Mouse (Mus musculus): ENCODE data around the gene Mtf1. TPM values are rescaled to one million over a fixed set of nuclear protein-coding genes. Genes with fewer than 3 reads are reported as not detected.

The Mtf1 gene
- polyA plus RNA-seq, 1 experiment from 2014 or later: 12.6 TPM

- H3K4me1 ChIP-seq (ENCODE audit: control insufficient read depth, insufficient read depth, low read length): no peaks in the 10 kb centered on the region
- H3K9me3 ChIP-seq (replicated peaks; ENCODE audit: control insufficient read depth, low read length): no peaks in the 10 kb centered on the region
- no peak overlapping the region for H3K27ac ChIP-seq (replicated peaks; ENCODE audit: low read depth, low read length)
- H3K9ac ChIP-seq (replicated peaks; ENCODE audit: low read length): no peak overlapping the region
- WGBS: 94% methylated on average over 2 of the region's 2 CpGs
- no peaks in the 10 kb centered on the region for H3K36me3 ChIP-seq (replicated peaks; ENCODE audit: control insufficient read depth, insufficient read depth, low read depth, low read length)
- H3K4me3 ChIP-seq (ENCODE audit: low read depth, low read length): no peak overlapping the region
- ATAC-seq (replicated peaks; ENCODE audit: insufficient number of reproducible peaks, low FRiP score, low TSS enrichment, low read depth): no peak
- DNase-seq (ENCODE audit: low spot score): no peak
- H3K4me2 ChIP-seq (ENCODE audit: low read depth, low read length): no peak overlapping the region
- H3K27me3 ChIP-seq (ENCODE audit: control insufficient read depth, insufficient read depth, low read length): no peaks in the 10 kb centered on the region
Measured at GRCm38 (mm10) chr4:124766566-124766940, 35.4 kb upstream of the Mtf1 start.

- no peak overlapping the region for H3K4me2 ChIP-seq (ENCODE audit: low read depth, low read length)
- H3K4me3 ChIP-seq (ENCODE audit: low read depth, low read length): no peak overlapping the region
- no peaks in the 10 kb centered on the region for H3K27me3 ChIP-seq (ENCODE audit: control insufficient read depth, insufficient read depth, low read length)
- no peak for ATAC-seq (replicated peaks; ENCODE audit: insufficient number of reproducible peaks, low FRiP score, low TSS enrichment, low read depth)
- DNase-seq (ENCODE audit: low spot score): no peak
- H3K9me3 ChIP-seq (replicated peaks; ENCODE audit: control insufficient read depth, low read length): no peaks in the 10 kb centered on the region
- no peaks in the 10 kb centered on the region for H3K36me3 ChIP-seq (replicated peaks; ENCODE audit: control insufficient read depth, insufficient read depth, low read depth, low read length)
- WGBS: 90% methylated on average over 13 of the region's 13 CpGs
- no peak overlapping the region for H3K9ac ChIP-seq (replicated peaks; ENCODE audit: low read length)
- H3K4me1 ChIP-seq (ENCODE audit: control insufficient read depth, insufficient read depth, low read length): no peaks in the 10 kb centered on the region
- H3K27ac ChIP-seq (replicated peaks; ENCODE audit: low read depth, low read length): no peak overlapping the region
Measured at GRCm38 (mm10) chr4:124768963-124769591, 32.8 kb upstream of the Mtf1 start.

- no peak for ATAC-seq (replicated peaks; ENCODE audit: insufficient number of reproducible peaks, low FRiP score, low TSS enrichment, low read depth)
- H3K9ac ChIP-seq (replicated peaks; ENCODE audit: low read length): no peak overlapping the region
- 74% methylated on average over 5 of the region's 5 CpGs for WGBS
Measured at GRCm38 (mm10) chr4:124770624-124771023, 31.3 kb upstream of the Mtf1 start.

DNA sequence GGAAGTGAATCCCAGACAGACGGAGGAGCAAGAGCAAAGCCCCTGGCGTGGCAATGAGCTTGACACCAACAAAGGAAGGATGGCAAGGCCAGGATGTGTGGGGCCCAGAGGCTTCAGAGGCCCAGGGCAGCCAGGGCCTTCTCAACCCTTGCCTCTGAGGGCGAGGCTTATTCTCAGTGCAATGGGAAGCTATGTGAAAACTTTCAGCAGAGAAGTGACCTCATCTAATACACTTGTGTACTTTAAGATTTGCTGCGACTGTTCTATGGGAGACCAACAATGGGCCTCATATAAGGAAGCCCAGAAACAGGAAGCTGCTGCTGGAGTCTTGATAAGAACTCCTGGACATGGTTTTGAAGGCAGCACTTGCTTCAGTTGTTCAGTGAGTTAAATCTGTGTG lies 29.8 kb upstream of the Mtf1 start:
- DNase-seq (ENCODE audit: low spot score) (no peak), ATAC-seq (replicated peaks; ENCODE audit: insufficient number of reproducible peaks, low FRiP score, low TSS enrichment, low read depth) (no peak)
- Histone ChIP-seq H3K36me3 (replicated peaks; ENCODE audit: control insufficient read depth, insufficient read depth, low read depth, low read length) (no peaks in the 10 kb centered on the region), H3K4me2 (ENCODE audit: low read depth, low read length) (no peak overlapping the region), H3K27ac (replicated peaks; ENCODE audit: low read depth, low read length) (no peak overlapping the region), H3K9me3 (replicated peaks; ENCODE audit: control insufficient read depth, low read length) (no peaks in the 10 kb centered on the region), H3K4me1 (ENCODE audit: control insufficient read depth, insufficient read depth, low read length) (no peaks in the 10 kb centered on the region), H3K27me3 (ENCODE audit: control insufficient read depth, insufficient read depth, low read length) (no peaks in the 10 kb centered on the region), H3K4me3 (ENCODE audit: low read depth, low read length) (no peak overlapping the region), H3K9ac (replicated peaks; ENCODE audit: low read length) (no peak overlapping the region)
- WGBS: 60% methylated on average over 4 of the region's 4 CpGs

More at GRCm38 (mm10) chr4:124770624-124771023, 31.3 kb upstream of the Mtf1 start:
- Histone ChIP-seq H3K9me3 (replicated peaks; ENCODE audit: control insufficient read depth, low read length) (no peaks in the 10 kb centered on the region), H3K4me2 (ENCODE audit: low read depth, low read length) (no peak overlapping the region), H3K27me3 (ENCODE audit: control insufficient read depth, insufficient read depth, low read length) (no peaks in the 10 kb centered on the region), H3K27ac (replicated peaks; ENCODE audit: low read depth, low read length) (no peak overlapping the region), H3K4me1 (ENCODE audit: control insufficient read depth, insufficient read depth, low read length) (no peaks in the 10 kb centered on the region), H3K4me3 (ENCODE audit: low read depth, low read length) (no peak overlapping the region), H3K36me3 (replicated peaks; ENCODE audit: control insufficient read depth, insufficient read depth, low read depth, low read length) (no peaks in the 10 kb centered on the region)
- no peak for DNase-seq (ENCODE audit: low spot score)

DNA sequence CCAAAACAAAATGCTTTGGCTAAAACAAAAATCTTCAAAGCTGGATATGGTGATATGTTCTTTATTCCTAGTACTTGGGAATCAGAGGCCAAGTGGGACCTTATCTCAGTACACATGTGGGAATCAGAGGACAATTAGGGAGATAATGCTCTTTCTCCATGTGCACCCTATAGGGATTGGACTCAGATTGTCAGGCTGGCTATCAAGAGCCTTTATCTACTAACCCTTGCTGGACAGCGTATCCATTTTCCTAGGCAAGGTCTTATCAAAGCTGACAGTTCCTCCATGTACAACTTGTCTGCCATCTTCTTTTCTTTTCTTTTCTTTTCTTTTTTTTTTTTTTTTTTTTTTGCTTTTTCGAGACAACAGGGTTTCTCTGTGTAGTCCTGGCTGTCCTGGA lies 28.5 kb upstream of the Mtf1 start:
- no peak overlapping the region for H3K27ac ChIP-seq (replicated peaks; ENCODE audit: low read depth, low read length)
- no peak overlapping the region for H3K4me2 ChIP-seq (ENCODE audit: low read depth, low read length)
- DNase-seq (ENCODE audit: low spot score) (no peak), ATAC-seq (replicated peaks; ENCODE audit: insufficient number of reproducible peaks, low FRiP score, low TSS enrichment, low read depth) (no peak)
- H3K4me3 ChIP-seq (ENCODE audit: low read depth, low read length): no peak overlapping the region
- no peaks in the 10 kb centered on the region for H3K4me1 ChIP-seq (ENCODE audit: control insufficient read depth, insufficient read depth, low read length)
- H3K27me3 ChIP-seq (ENCODE audit: control insufficient read depth, insufficient read depth, low read length): no peaks in the 10 kb centered on the region
- no peaks in the 10 kb centered on the region for H3K36me3 ChIP-seq (replicated peaks; ENCODE audit: control insufficient read depth, insufficient read depth, low read depth, low read length)
- H3K9ac ChIP-seq (replicated peaks; ENCODE audit: low read length): no peak overlapping the region
- H3K9me3 ChIP-seq (replicated peaks; ENCODE audit: control insufficient read depth, low read length): no peaks in the 10 kb centered on the region
- 96% methylated on average over 2 of the region's 2 CpGs for WGBS

GRCm38 (mm10) chr4:124773995-124774394 lies 27.9 kb upstream of the Mtf1 start:
- no peak overlapping the region for H3K4me2 ChIP-seq (ENCODE audit: low read depth, low read length)
- H3K4me3 ChIP-seq (ENCODE audit: low read depth, low read length): no peak overlapping the region
- H3K36me3 ChIP-seq (replicated peaks; ENCODE audit: control insufficient read depth, insufficient read depth, low read depth, low read length): no peaks in the 10 kb centered on the region
- DNase-seq (ENCODE audit: low spot score) (no peak), ATAC-seq (replicated peaks; ENCODE audit: insufficient number of reproducible peaks, low FRiP score, low TSS enrichment, low read depth) (no peak)
- WGBS: 89% methylated on average over 6 of the region's 6 CpGs
- no peak overlapping the region for H3K9ac ChIP-seq (replicated peaks; ENCODE audit: low read length)
- H3K4me1 ChIP-seq (ENCODE audit: control insufficient read depth, insufficient read depth, low read length): no peaks in the 10 kb centered on the region
- H3K27me3 ChIP-seq (ENCODE audit: control insufficient read depth, insufficient read depth, low read length): no peaks in the 10 kb centered on the region
- H3K9me3 ChIP-seq (replicated peaks; ENCODE audit: control insufficient read depth, low read length): no peaks in the 10 kb centered on the region
- H3K27ac ChIP-seq (replicated peaks; ENCODE audit: low read depth, low read length): no peak overlapping the region

DNA sequence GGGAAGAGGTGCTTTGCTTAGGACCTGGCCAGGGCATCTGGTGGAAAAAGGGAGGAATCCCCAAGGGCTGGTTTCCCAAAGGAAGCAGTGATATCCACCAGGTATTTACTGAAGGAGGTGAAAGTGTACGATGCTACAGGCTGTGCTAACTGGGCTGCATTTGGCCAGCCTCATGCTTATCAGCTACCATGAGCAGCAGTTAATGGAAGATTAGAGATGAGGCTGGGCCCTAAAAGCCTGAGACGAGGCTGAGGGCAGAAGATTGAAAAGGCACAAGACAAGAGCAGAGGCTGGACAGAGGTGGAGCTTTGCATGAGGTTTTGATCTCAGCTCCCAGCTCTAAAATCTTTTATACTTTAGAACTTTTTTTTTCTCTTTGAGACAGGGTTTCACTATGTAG lies 27.5 kb upstream of the Mtf1 start:
- no peak overlapping the region for H3K27ac ChIP-seq (replicated peaks; ENCODE audit: low read depth, low read length)
- H3K27me3 ChIP-seq (ENCODE audit: control insufficient read depth, insufficient read depth, low read length): no peaks in the 10 kb centered on the region
- H3K4me2 ChIP-seq (ENCODE audit: low read depth, low read length): no peak overlapping the region
- no peaks in the 10 kb centered on the region for H3K9me3 ChIP-seq (replicated peaks; ENCODE audit: control insufficient read depth, low read length)
- H3K9ac ChIP-seq (replicated peaks; ENCODE audit: low read length): no peak overlapping the region
- H3K36me3 ChIP-seq (replicated peaks; ENCODE audit: control insufficient read depth, insufficient read depth, low read depth, low read length): no peaks in the 10 kb centered on the region
- DNase-seq (ENCODE audit: low spot score) (no peak), ATAC-seq (replicated peaks; ENCODE audit: insufficient number of reproducible peaks, low FRiP score, low TSS enrichment, low read depth) (no peak)
- WGBS: 71% methylated on average over 2 of the region's 2 CpGs
- no peaks in the 10 kb centered on the region for H3K4me1 ChIP-seq (ENCODE audit: control insufficient read depth, insufficient read depth, low read length)
- no peak overlapping the region for H3K4me3 ChIP-seq (ENCODE audit: low read depth, low read length)

- Histone ChIP-seq H3K4me1 (ENCODE audit: control insufficient read depth, insufficient read depth, low read length) (no peaks in the 10 kb centered on the region), H3K27me3 (ENCODE audit: control insufficient read depth, insufficient read depth, low read length) (no peaks in the 10 kb centered on the region), H3K4me2 (ENCODE audit: low read depth, low read length) (no peak overlapping the region), H3K4me3 (ENCODE audit: low read depth, low read length) (no peak overlapping the region), H3K36me3 (replicated peaks; ENCODE audit: control insufficient read depth, insufficient read depth, low read depth, low read length) (peaks cover 2% of the 10 kb centered on the region), H3K27ac (replicated peaks; ENCODE audit: low read depth, low read length) (no peak overlapping the region), H3K9ac (replicated peaks; ENCODE audit: low read length) (no peak overlapping the region), H3K9me3 (replicated peaks; ENCODE audit: control insufficient read depth, low read length) (no peaks in the 10 kb centered on the region)
- 87% methylated on average over 7 of the region's 7 CpGs for WGBS
- no peak for DNase-seq (ENCODE audit: low spot score)
- ATAC-seq (replicated peaks; ENCODE audit: insufficient number of reproducible peaks, low FRiP score, low TSS enrichment, low read depth): no peak
Measured at GRCm38 (mm10) chr4:124781361-124781760, 20.5 kb upstream of the Mtf1 start.

All from embryonic facial prominence, embryonic 11.5 days (tissue).